Mouse (Mus musculus): ENCODE measurements around the gene Ctu2. TPM values are rescaled to one million over a fixed set of nuclear protein-coding genes. Genes with fewer than 3 reads are reported as not detected.

The Ctu2 gene
- polyA plus RNA-seq, 1 experiment from 2014 or later, result 75.7 TPM

GRCm38 (mm10) chr8:122442356-122442755, 33.6 kb upstream of the Ctu2 start:
- no peak for ATAC-seq (replicated peaks; ENCODE audit: low FRiP score)
- peaks cover 3% of the 10 kb centered on the region; the same call in 1 of the 2 replicates for H3K4me1 ChIP-seq (replicated peaks; ENCODE audit: control insufficient read depth, insufficient read depth, low read length)

GRCm38 (mm10) chr8:122442781-122443180, 33.2 kb upstream of the Ctu2 start:
- H3K27me3 ChIP-seq (ENCODE audit: control insufficient read depth, insufficient read depth, low read length), result no peaks in the 10 kb centered on the region
- peak overlapping the region; percentile 60 for H3K4me3 ChIP-seq (ENCODE audit: low read depth, low read length)
- no peaks in the 10 kb centered on the region for H3K9me3 ChIP-seq (ENCODE audit: control insufficient read depth, low read length)
- H3K4me2 ChIP-seq (ENCODE audit: low read depth, low read length, severe bottlenecking), result peak overlapping the region; percentile 91
- DNase-seq (ENCODE audit: low spot score), result no peak
- 0% methylated on average over 12 of the region's 12 CpGs for WGBS
- peak overlapping the region; percentile 13; the same call in 1 of the 2 replicates for H3K27ac ChIP-seq (ENCODE audit: low read depth, low read length)
- ATAC-seq (replicated peaks; ENCODE audit: low FRiP score), result peak; percentile 30
- H3K36me3 ChIP-seq (ENCODE audit: control insufficient read depth, insufficient read depth, low read length), result no peaks in the 10 kb centered on the region; the same call in 1 of the 2 replicates
- peak overlapping the region; percentile 70 for H3K9ac ChIP-seq (ENCODE audit: low read length)
- peaks cover 3% of the 10 kb centered on the region; the same call in 1 of the 2 replicates for H3K4me1 ChIP-seq (replicated peaks; ENCODE audit: control insufficient read depth, insufficient read depth, low read length)

More at GRCm38 (mm10) chr8:122442356-122442755, 33.6 kb upstream of the Ctu2 start:
- peak overlapping the region; percentile 70 for H3K9ac ChIP-seq (ENCODE audit: low read length)
- WGBS, result 20% methylated on average over 7 of the region's 7 CpGs
- H3K4me2 ChIP-seq (ENCODE audit: low read depth, low read length, severe bottlenecking), result peak overlapping the region; percentile 91
- no peak for DNase-seq (ENCODE audit: low spot score)
- H3K4me3 ChIP-seq (ENCODE audit: low read depth, low read length), result peak overlapping the region; percentile 60
- H3K27me3 ChIP-seq (ENCODE audit: control insufficient read depth, insufficient read depth, low read length), result no peaks in the 10 kb centered on the region
- H3K27ac ChIP-seq (ENCODE audit: low read depth, low read length), result no peak overlapping the region; the same call in 1 of the 2 replicates
- no peaks in the 10 kb centered on the region for H3K9me3 ChIP-seq (ENCODE audit: control insufficient read depth, low read length)
- H3K36me3 ChIP-seq (ENCODE audit: control insufficient read depth, insufficient read depth, low read length), result no peaks in the 10 kb centered on the region; the same call in 1 of the 2 replicates

- under 1% methylated on average over 47 of the region's 47 CpGs for WGBS
Observed at GRCm38 (mm10) chr8:122443262-122444006, 32.5 kb upstream of the Ctu2 start, which contains the start of gene Mvd. Gene Mvd, minus strand, starts transcription at chr8:122443422.

GRCm38 (mm10) chr8:122444058-122444748, 31.7 kb upstream of the Ctu2 start:
- no peaks in the 10 kb centered on the region for H3K27me3 ChIP-seq (ENCODE audit: control insufficient read depth, insufficient read depth, low read length)
- 35% methylated on average over 19 of the region's 19 CpGs for WGBS
- H3K36me3 ChIP-seq (ENCODE audit: control insufficient read depth, insufficient read depth, low read length), result no peaks in the 10 kb centered on the region; the same call in 1 of the 2 replicates
- H3K9me3 ChIP-seq (ENCODE audit: control insufficient read depth, low read length), result no peaks in the 10 kb centered on the region
- ATAC-seq (replicated peaks; ENCODE audit: low FRiP score) (peak; percentile 28), DNase-seq (ENCODE audit: low spot score) (peak; percentile 79)
- H3K4me1 ChIP-seq (replicated peaks; ENCODE audit: control insufficient read depth, insufficient read depth, low read length), result peaks cover 3% of the 10 kb centered on the region; the same call in 1 of the 2 replicates
- peak overlapping the region; percentile 75 for H3K9ac ChIP-seq (ENCODE audit: low read length)
- peak overlapping the region; percentile 80 for H3K4me2 ChIP-seq (ENCODE audit: low read depth, low read length, severe bottlenecking)
- H3K27ac ChIP-seq (ENCODE audit: low read depth, low read length), result peak overlapping the region; percentile 95
- peak overlapping the region; percentile 60 for H3K4me3 ChIP-seq (ENCODE audit: low read depth, low read length)

More at GRCm38 (mm10) chr8:122443262-122444006, 32.5 kb upstream of the Ctu2 start, which contains the start of gene Mvd:
- H3K27me3 ChIP-seq (ENCODE audit: control insufficient read depth, insufficient read depth, low read length), result no peaks in the 10 kb centered on the region
- H3K9me3 ChIP-seq (ENCODE audit: control insufficient read depth, low read length), result no peaks in the 10 kb centered on the region
- no peaks in the 10 kb centered on the region; the same call in 1 of the 2 replicates for H3K36me3 ChIP-seq (ENCODE audit: control insufficient read depth, insufficient read depth, low read length)
- peak within 1 kb of the TSS; percentile 60 for H3K4me3 ChIP-seq (ENCODE audit: low read depth, low read length)
- DNase-seq (ENCODE audit: low spot score), result peak; percentile 99
- H3K4me1 ChIP-seq (replicated peaks; ENCODE audit: control insufficient read depth, insufficient read depth, low read length), result peaks cover 3% of the 10 kb centered on the region; the same call in 1 of the 2 replicates
- peak; percentile 99 for ATAC-seq (replicated peaks; ENCODE audit: low FRiP score)
- peak within 1 kb of the TSS; percentile 75 for H3K9ac ChIP-seq (ENCODE audit: low read length)
- H3K4me2 ChIP-seq (ENCODE audit: low read depth, low read length, severe bottlenecking), result peak within 1 kb of the TSS; percentile 91
- H3K27ac ChIP-seq (ENCODE audit: low read depth, low read length), result peak within 1 kb of the TSS; percentile 95

GRCm38 (mm10) chr8:122445203-122445602, 30.7 kb upstream of the Ctu2 start:
- no peak overlapping the region for H3K4me3 ChIP-seq (ENCODE audit: low read depth, low read length)
- WGBS, result 76% methylated on average over 3 of the region's 3 CpGs
- H3K9me3 ChIP-seq (ENCODE audit: control insufficient read depth, low read length), result no peaks in the 10 kb centered on the region
- no peak overlapping the region for H3K4me2 ChIP-seq (ENCODE audit: low read depth, low read length, severe bottlenecking)
- H3K27me3 ChIP-seq (ENCODE audit: control insufficient read depth, insufficient read depth, low read length), result no peaks in the 10 kb centered on the region
- H3K36me3 ChIP-seq (ENCODE audit: control insufficient read depth, insufficient read depth, low read length), result no peaks in the 10 kb centered on the region
- DNase-seq (ENCODE audit: low spot score) (no peak), ATAC-seq (replicated peaks; ENCODE audit: low FRiP score) (no peak)
- no peak overlapping the region for H3K27ac ChIP-seq (ENCODE audit: low read depth, low read length)
- peaks cover 3% of the 10 kb centered on the region; the same call in 1 of the 2 replicates for H3K4me1 ChIP-seq (replicated peaks; ENCODE audit: control insufficient read depth, insufficient read depth, low read length)
- H3K9ac ChIP-seq (ENCODE audit: low read length), result no peak overlapping the region

GRCm38 (mm10) chr8:122451161-122451703, 24.7 kb upstream of the Ctu2 start:
- Histone ChIP-seq H3K9ac (ENCODE audit: low read length) (no peak overlapping the region), H3K36me3 (ENCODE audit: control insufficient read depth, insufficient read depth, low read length) (no peaks in the 10 kb centered on the region), H3K27me3 (ENCODE audit: control insufficient read depth, insufficient read depth, low read length) (no peaks in the 10 kb centered on the region), H3K9me3 (ENCODE audit: control insufficient read depth, low read length) (no peaks in the 10 kb centered on the region), H3K4me1 (replicated peaks; ENCODE audit: control insufficient read depth, insufficient read depth, low read length) (no peaks in the 10 kb centered on the region), H3K4me3 (ENCODE audit: low read depth, low read length) (no peak overlapping the region), H3K4me2 (ENCODE audit: low read depth, low read length, severe bottlenecking) (no peak overlapping the region), H3K27ac (ENCODE audit: low read depth, low read length) (no peak overlapping the region)
- no peak for ATAC-seq (replicated peaks; ENCODE audit: low FRiP score)
- 81% methylated on average over 7 of the region's 7 CpGs for WGBS
- no peak for DNase-seq (ENCODE audit: low spot score)

- H3K36me3 ChIP-seq (ENCODE audit: control insufficient read depth, insufficient read depth, low read length), result no peaks in the 10 kb centered on the region
- H3K27ac ChIP-seq (ENCODE audit: low read depth, low read length), result no peak overlapping the region
- WGBS, result 86% methylated on average over 10 of the region's 10 CpGs
- no peak overlapping the region for H3K9ac ChIP-seq (ENCODE audit: low read length)
- H3K4me2 ChIP-seq (ENCODE audit: low read depth, low read length, severe bottlenecking), result no peak overlapping the region
- H3K27me3 ChIP-seq (ENCODE audit: control insufficient read depth, insufficient read depth, low read length), result no peaks in the 10 kb centered on the region
- DNase-seq (ENCODE audit: low spot score) (no peak), ATAC-seq (replicated peaks; ENCODE audit: low FRiP score) (no peak)
- H3K4me3 ChIP-seq (ENCODE audit: low read depth, low read length), result no peak overlapping the region
- H3K4me1 ChIP-seq (replicated peaks; ENCODE audit: control insufficient read depth, insufficient read depth, low read length), result no peaks in the 10 kb centered on the region
- H3K9me3 ChIP-seq (ENCODE audit: control insufficient read depth, low read length), result no peaks in the 10 kb centered on the region
Observed at GRCm38 (mm10) chr8:122452154-122452553, 23.8 kb upstream of the Ctu2 start.

GRCm38 (mm10) chr8:122454409-122454808, 21.5 kb upstream of the Ctu2 start:
- Histone ChIP-seq H3K36me3 (ENCODE audit: control insufficient read depth, insufficient read depth, low read length) (no peaks in the 10 kb centered on the region), H3K4me3 (ENCODE audit: low read depth, low read length) (no peak overlapping the region), H3K4me1 (replicated peaks; ENCODE audit: control insufficient read depth, insufficient read depth, low read length) (no peaks in the 10 kb centered on the region), H3K27me3 (ENCODE audit: control insufficient read depth, insufficient read depth, low read length) (peaks cover 3% of the 10 kb centered on the region), H3K9me3 (ENCODE audit: control insufficient read depth, low read length) (no peaks in the 10 kb centered on the region), H3K4me2 (ENCODE audit: low read depth, low read length, severe bottlenecking) (no peak overlapping the region), H3K9ac (ENCODE audit: low read length) (no peak overlapping the region), H3K27ac (ENCODE audit: low read depth, low read length) (no peak overlapping the region)
- WGBS, result 92% methylated on average over 6 of the region's 6 CpGs
- ATAC-seq (replicated peaks; ENCODE audit: low FRiP score), result no peak
- DNase-seq (ENCODE audit: low spot score), result no peak

Data from forebrain, embryonic 11.5 days (tissue).